Mouse (Mus musculus) liver, postnatal 0 days (tissue): ENCODE measurements around the gene Bcl2l13.

Source experiments
- CTCF ChIP-seq: sonication (generic); IDR thresholded peaks from 2 replicates; pipeline ENCODE4 v1.5.1; 2016; ENCODE audit warnings: antibody characterized with exemption, low read depth
- EP300 ChIP-seq: IDR thresholded peaks from 2 replicates; pipeline ENCODE4 v1.6.1; 2016; ENCODE audit warnings: antibody characterized with exemption, low read depth, mild to moderate bottlenecking

DNA sequence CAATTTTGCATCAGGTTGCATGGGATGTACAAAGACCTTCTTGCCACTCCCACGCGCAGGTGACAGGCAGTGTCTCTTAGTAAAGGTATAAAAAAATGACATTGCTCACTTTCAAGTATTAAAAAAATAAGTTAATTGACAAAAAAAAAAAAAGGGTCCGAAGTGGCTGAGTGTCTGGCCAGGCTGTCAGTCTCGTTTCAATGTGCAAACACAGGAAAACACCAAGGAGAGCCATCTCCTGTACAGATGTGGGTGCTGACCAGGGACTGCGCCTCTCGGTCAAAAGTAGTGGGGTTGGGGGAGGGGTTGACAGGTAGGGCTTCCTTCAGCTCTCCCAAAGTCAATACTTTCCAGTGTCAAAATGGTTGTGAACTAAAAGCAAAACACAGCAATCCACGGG is 97.7 kb downstream of the Bcl2l13 start:
- TF ChIP-seq CTCF (no peak), EP300 (no peak)
